In genomic region chr1:165833910-165834632, GRCm38 (mm10) we compare ENCODE assay signal across 10 mouse cellular contexts. TPM values are rescaled to one million over a fixed set of nuclear protein-coding genes. Genes with fewer than 3 reads are reported as not detected.
DNase-seq lines count a peak whose midpoint lies in the region; ATAC-seq and TF ChIP-seq lines count a peak whose summit lies in the region.
"Had no signal": no experiment of that assay in that cellular context is flagged by ENCODE, and none has a peak within 500 bp of the region (broad histone marks: within the 10 kb centered on the region; RNA-seq: fewer than 3 reads in every experiment).

No protein-coding gene starts in this region.

- H3K9ac ChIP-seq in heart, postnatal 0 days (replicated peaks; ENCODE audit: low read depth, low read length) = no peak overlapping the region
- no peak overlapping the region for H3K9ac ChIP-seq in limb, embryonic 11.5 days (ENCODE audit: low read length)
- no peak overlapping the region for H3K9ac ChIP-seq in neural tube, embryonic 12.5 days

- H3K4me2 ChIP-seq in heart, postnatal 0 days (ENCODE audit: low read depth, low read length) = peak overlapping the region; percentile 4; the same call in 1 of the 2 replicates
- H3K4me2 ChIP-seq in limb, embryonic 11.5 days (ENCODE audit: low read depth, severe bottlenecking) = peak overlapping the region; percentile 33
- peak overlapping the region; percentile 46 for H3K4me2 ChIP-seq in neural tube, embryonic 12.5 days (replicated peaks)

- no peak overlapping the region for H3K27ac ChIP-seq in heart, postnatal 0 days (ENCODE audit: low read depth)
- peak overlapping the region; percentile 66; the same call in 1 of the 2 replicates for H3K27ac ChIP-seq in forebrain, embryonic 10.5 days
- peak overlapping the region; percentile 65 for H3K27ac ChIP-seq in limb, embryonic 11.5 days (replicated peaks; ENCODE audit: low read depth, low read length)
- peak overlapping the region; percentile 47; the same call in 1 of the 2 replicates for H3K27ac ChIP-seq in neural tube, embryonic 12.5 days

- no peak for TF ChIP-seq EP300 in heart, postnatal 0 days (IDR thresholded peaks at IDR 0.05; ENCODE audit: low read depth)

- WGBS in heart, postnatal 0 days = 41% methylated on average over 17 of the region's 17 CpGs
- WGBS in forebrain, embryonic 10.5 days = 21% methylated on average over 17 of the region's 17 CpGs
- 15% methylated on average over 17 of the region's 17 CpGs for WGBS in limb, embryonic 11.5 days
- 17% methylated on average over 17 of the region's 17 CpGs for WGBS in neural tube, embryonic 12.5 days

- no peaks in the 10 kb centered on the region for H3K36me3 ChIP-seq in heart, postnatal 0 days (replicated peaks; ENCODE audit: control insufficient read depth, insufficient read depth, low read length)
- no peaks in the 10 kb centered on the region for H3K36me3 ChIP-seq in forebrain, embryonic 10.5 days (replicated peaks)
- H3K36me3 ChIP-seq in limb, embryonic 11.5 days (ENCODE audit: control insufficient read depth, insufficient read depth, low read length) = no peaks in the 10 kb centered on the region
- H3K36me3 ChIP-seq in neural tube, embryonic 12.5 days = no peaks in the 10 kb centered on the region

- no peak overlapping the region for H3K4me3 ChIP-seq in heart, postnatal 0 days (ENCODE audit: low read depth, low read length)
- H3K4me3 ChIP-seq in forebrain, embryonic 10.5 days = peak overlapping the region; percentile 29
- no peak overlapping the region for H3K4me3 ChIP-seq in limb, embryonic 11.5 days (ENCODE audit: low read depth, low read length)
- no peak overlapping the region for H3K4me3 ChIP-seq in neural tube, embryonic 12.5 days

- ATAC-seq in heart, postnatal 0 days (ENCODE audit: insufficient read depth, low read depth) = no peak
- ATAC-seq in limb, embryonic 11.5 days (ENCODE audit: insufficient number of reproducible peaks, low FRiP score, low TSS enrichment, low read depth) = no peak
- peak; percentile 85 for ATAC-seq in neural tube, embryonic 12.5 days (ENCODE audit: low FRiP score, low read depth)
- ATAC-seq in frontal cortex, adult (ENCODE audit: low TSS enrichment) = no peak

- no peak for DNase-seq in heart, postnatal 0 days (ENCODE audit: low spot score)
- DNase-seq in heart, postnatal 4 days = no peak
- no peak for DNase-seq in forebrain, embryonic 10.5 days (ENCODE audit: extremely low spot score, low spot score)
- peak; percentile 61 for DNase-seq in limb, embryonic 11.5 days (ENCODE audit: low spot score)
- DNase-seq in frontal cortex, postnatal 10 days (ENCODE audit: low spot score in 2 of 2) = no peak
- no peak for DNase-seq in B cell, adult 2 months
- DNase-seq: heart, adult 11 months; lung, adult 18-20 months had no signal

- TF ChIP-seq CTCF in heart, postnatal 0 days (IDR thresholded peaks at IDR 0.05; ENCODE audit: low read depth) = no peak

- peaks cover 24% of the 10 kb centered on the region for H3K4me1 ChIP-seq in heart, postnatal 0 days (ENCODE audit: control insufficient read depth, insufficient read depth)
- H3K4me1 ChIP-seq in forebrain, embryonic 10.5 days = peaks cover 35% of the 10 kb centered on the region
- peaks cover 36% of the 10 kb centered on the region for H3K4me1 ChIP-seq in limb, embryonic 11.5 days (ENCODE audit: control insufficient read depth, insufficient read depth, low read length)
- peaks cover 37% of the 10 kb centered on the region for H3K4me1 ChIP-seq in neural tube, embryonic 12.5 days

- 0 out of 2 replicates have a peak, but pooled peaks cover 4% of the 10 kb centered on the region for H3K27me3 ChIP-seq in heart, postnatal 0 days (ENCODE audit: control insufficient read depth, insufficient read depth, low read length)
- H3K27me3 ChIP-seq in forebrain, embryonic 10.5 days (ENCODE audit: poor library complexity, severe bottlenecking) = peaks cover 79% of the 10 kb centered on the region
- H3K27me3 ChIP-seq in limb, embryonic 11.5 days (ENCODE audit: control insufficient read depth, insufficient read depth, low read length) = no peaks in the 10 kb centered on the region
- H3K27me3 ChIP-seq in neural tube, embryonic 12.5 days (replicated peaks) = peaks cover 2% of the 10 kb centered on the region; the same call in 1 of the 2 replicates

- H3K9me3 ChIP-seq in heart, postnatal 0 days (replicated peaks; ENCODE audit: control insufficient read depth, low read length) = no peaks in the 10 kb centered on the region
- no peaks in the 10 kb centered on the region for H3K9me3 ChIP-seq in forebrain, embryonic 10.5 days
- no peaks in the 10 kb centered on the region for H3K9me3 ChIP-seq in limb, embryonic 11.5 days (ENCODE audit: control insufficient read depth, low read length)
- H3K9me3 ChIP-seq in neural tube, embryonic 12.5 days = no peaks in the 10 kb centered on the region

RNA-seq across cellular contexts. Expression of gene Cd247, which starts 45.6 kb away (rescaled TPM):
- total RNA-seq in heart, postnatal 0 days (2014; rRNA removed; ENCODE audit: low replicate concordance) = 3.9 TPM in 1 of 2 replicates, not detected in the other
- polyA plus RNA-seq in heart, postnatal 0 days (2015; fragmentation: Nextera tagmentation; extraction: Ambion mirVana) = 0.26 and 0.41 TPM in 2 replicates
- under 1 TPM; 0.29 to 0.69 TPM for total RNA-seq in heart, postnatal 4 days (2021)
- 1.2 and 1.4 TPM in 2 replicates for polyA plus RNA-seq in forebrain, embryonic 10.5 days (2016; fragmentation: Nextera tagmentation; extraction: Ambion mirVana)
- polyA plus RNA-seq in limb, embryonic 11.5 days (2014; fragmentation: Nextera tagmentation; extraction: Ambion mirVana) = 1.2 and 1.6 TPM in 2 replicates
- polyA plus RNA-seq in neural tube, embryonic 12.5 days (2016; fragmentation: Nextera tagmentation; extraction: Ambion mirVana) = 1.2 and 1.8 TPM in 2 replicates
